Mouse (Mus musculus) kidney, embryonic 16.5 days (tissue): Measurements from ENCODE around the gene Gpatch2. TPM values are rescaled to one million over a fixed set of nuclear protein-coding genes. Genes with fewer than 3 reads are reported as not detected.

ENCODE experiments used
- ATAC-seq: fragments of 200-750 bp; cut with Nextera tagmentation; 2 replicates; pipeline ENCODE4 v1.8.0; 2017; ENCODE audit warnings: moderate TSS enrichment; ENCODE audit not compliant: low FRiP score, low TSS enrichment
- H3K27ac ChIP-seq: fragments of 300-500 bp; sonication (generic); 2 replicates; pipeline ENCODE4 v1.5.1; 2014; ENCODE audit warnings: low read length
- H3K27me3 ChIP-seq: fragments of 300-500 bp; sonication (generic); 2 replicates; pipeline ENCODE4 v1.6.1; 2014; ENCODE audit warnings: low read length, control low read depth, mixed read lengths; ENCODE audit not compliant: insufficient read depth
- H3K36me3 ChIP-seq: fragments of 300-500 bp; sonication (generic); 2 replicates; pipeline ENCODE4 v1.6.1; 2014; ENCODE audit warnings: low read length, control low read depth, mixed read lengths; ENCODE audit not compliant: insufficient read depth
- H3K4me1 ChIP-seq: fragments of 300-500 bp; sonication (generic); 2 replicates; pipeline ENCODE4 v1.6.1; 2014; ENCODE audit warnings: low read length, control low read depth, mixed read lengths; ENCODE audit not compliant: insufficient read depth
- H3K4me2 ChIP-seq: fragments of 300-500 bp; sonication (generic); replicated peaks from 2 replicates; pipeline ENCODE4 v1.6.1; 2014; ENCODE audit warnings: low read depth, low read length
- H3K4me3 ChIP-seq: fragments of 300-500 bp; sonication (generic); 2 replicates; pipeline ENCODE4 v1.5.1; 2014; ENCODE audit warnings: mild to moderate bottlenecking, low read length
- H3K9ac ChIP-seq: fragments of 300-500 bp; sonication (generic); replicated peaks from 2 replicates; pipeline ENCODE4 v1.6.1; 2014; ENCODE audit warnings: low read length
- H3K9me3 ChIP-seq: fragments of 300-500 bp; sonication (generic); 2 replicates; pipeline ENCODE4 v1.6.1; 2016; ENCODE audit warnings: low read length, control low read depth
- WGBS: fragments of 180-500 bp; shearing (Covaris S2); extraction: QIAGEN DNeasy Blood & Tissue Kit; methylation state at CpG from one replicate; pipeline ENCODE4 v1.1.7; 2014; 5-methylcytosine and 5-hydroxymethylcytosine counted together
- polyA plus RNA-seq: library from polyadenylated mRNA; unstranded; fragments of >200 nt; fragmentation: Nextera tagmentation; extraction: Ambion mirVana; gene quantifications from 2 replicates; pipeline ENCODE4 v1.2.1, GENCODE M21; 2015

Gene Gpatch2
- polyA plus RNA-seq, 1 experiment from 2014 or later: 19.9 TPM

DNA sequence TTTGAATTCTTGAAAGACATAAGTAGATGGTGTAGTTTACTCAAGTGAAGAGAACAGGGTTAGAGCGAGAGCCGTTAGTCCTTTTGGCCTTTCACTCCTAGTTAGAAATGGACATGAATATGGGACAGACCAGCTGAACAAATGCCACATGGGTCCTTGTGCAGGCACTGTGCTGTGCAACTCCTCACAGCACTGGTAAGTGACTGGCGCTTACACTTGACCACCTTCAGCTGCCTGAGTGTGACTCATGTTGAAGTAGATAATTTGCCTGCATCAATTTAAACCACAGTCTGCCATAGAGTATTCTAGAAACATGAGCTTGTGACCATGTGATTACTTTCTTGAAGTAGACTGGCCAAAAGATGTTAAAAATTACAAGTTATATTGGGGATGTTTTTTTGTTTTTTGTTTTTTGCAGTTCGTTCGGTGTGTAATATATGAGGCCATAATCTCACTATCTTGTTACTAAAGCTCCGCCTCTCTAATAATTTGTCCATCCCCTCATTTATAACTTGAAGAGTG lies 79.8 kb downstream of the Gpatch2 start:
- WGBS: 94% methylated on average over 6 of the region's 6 CpGs
- H3K9me3 ChIP-seq: no peaks in the 10 kb centered on the region
- ATAC-seq: no peak
- no peaks in the 10 kb centered on the region for H3K27me3 ChIP-seq
- peaks cover 2% of the 10 kb centered on the region for H3K4me1 ChIP-seq
- H3K4me3 ChIP-seq: no peak overlapping the region
- H3K36me3 ChIP-seq: no peaks in the 10 kb centered on the region
- no peak overlapping the region for H3K27ac ChIP-seq
- H3K4me2 ChIP-seq: no peak overlapping the region
- no peak overlapping the region for H3K9ac ChIP-seq

DNA sequence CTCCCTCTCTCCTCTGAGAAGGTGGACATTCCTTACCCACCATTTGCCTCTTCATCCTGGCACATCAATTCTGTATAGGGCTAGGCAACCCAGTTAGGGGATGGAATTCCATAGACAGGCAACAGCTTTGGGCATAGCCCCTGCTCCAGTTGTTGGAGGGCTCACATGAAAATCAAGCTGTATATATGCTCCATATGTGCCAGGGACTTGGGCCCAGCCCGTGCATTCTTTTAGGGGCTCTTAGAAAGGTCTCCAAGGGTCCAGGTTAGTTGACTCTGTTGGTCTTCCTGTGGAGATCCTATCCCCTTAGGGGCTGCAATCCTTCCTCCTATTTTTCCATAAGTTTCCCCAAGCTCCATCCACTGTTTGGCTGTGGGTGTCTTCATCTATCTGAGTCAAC lies 80.4 kb downstream of the Gpatch2 start:
- Histone ChIP-seq H3K4me2 (no peak overlapping the region), H3K36me3 (no peaks in the 10 kb centered on the region), H3K27ac (no peak overlapping the region), H3K4me1 (peaks cover 8% of the 10 kb centered on the region), H3K9me3 (no peaks in the 10 kb centered on the region), H3K27me3 (no peaks in the 10 kb centered on the region), H3K4me3 (no peak overlapping the region), H3K9ac (no peak overlapping the region)
- ATAC-seq: no peak
- 82% methylated on average over 1 of the region's 1 CpGs for WGBS

DNA sequence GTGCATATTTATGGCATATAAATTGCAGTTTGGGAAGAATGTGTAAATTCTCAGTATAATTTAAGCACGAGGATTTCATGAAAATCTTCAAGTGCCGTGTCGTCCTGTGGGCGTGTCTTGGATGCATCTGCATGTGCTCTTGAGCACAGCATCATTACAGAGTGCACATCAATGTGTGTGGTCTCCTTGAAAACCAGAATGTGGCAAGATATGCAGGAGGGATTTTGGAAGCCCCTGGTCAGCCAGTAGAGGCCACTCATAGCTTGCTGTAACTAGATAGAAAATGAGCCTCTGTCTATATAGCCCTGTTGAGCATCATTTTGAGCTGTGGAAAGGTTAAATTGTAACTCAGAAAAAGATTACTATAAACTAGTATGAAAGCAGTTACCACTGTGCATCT lies 83.9 kb downstream of the Gpatch2 start:
- H3K27me3 ChIP-seq: no peaks in the 10 kb centered on the region
- no peak overlapping the region for H3K27ac ChIP-seq
- H3K9me3 ChIP-seq: no peaks in the 10 kb centered on the region
- peaks cover 14% of the 10 kb centered on the region for H3K4me1 ChIP-seq
- H3K36me3 ChIP-seq: no peaks in the 10 kb centered on the region
- no peak overlapping the region for H3K4me2 ChIP-seq
- ATAC-seq: no peak; the same call in 1 of the 2 replicates
- no peak overlapping the region for H3K9ac ChIP-seq
- no peak overlapping the region for H3K4me3 ChIP-seq
- 78% methylated on average over 4 of the region's 4 CpGs for WGBS

DNA sequence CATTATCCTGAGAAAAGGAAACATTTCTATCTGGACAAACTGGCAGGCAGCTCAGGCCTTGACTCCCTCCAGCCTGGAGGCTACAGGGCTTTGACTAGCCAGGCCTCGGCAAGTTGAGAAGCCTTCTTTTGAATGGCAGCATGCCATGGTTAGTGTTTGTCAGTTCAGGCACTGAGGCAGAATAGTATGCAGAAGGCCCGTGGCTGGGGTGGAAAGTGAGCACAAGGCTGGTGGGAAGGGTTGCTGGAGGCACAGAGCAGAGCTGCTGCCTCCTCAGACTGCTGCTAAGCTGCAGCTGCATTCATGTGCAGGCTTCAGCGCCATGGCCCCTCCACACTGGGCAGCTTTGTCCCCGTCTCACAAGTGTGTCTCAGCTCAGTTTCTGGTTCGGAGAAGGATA lies 85.3 kb downstream of the Gpatch2 start:
- no peaks in the 10 kb centered on the region for H3K36me3 ChIP-seq
- H3K4me1 ChIP-seq: peaks cover 14% of the 10 kb centered on the region
- H3K27ac ChIP-seq: peak overlapping the region; percentile 37; the same call in 1 of the 2 replicates
- no peaks in the 10 kb centered on the region for H3K9me3 ChIP-seq
- no peaks in the 10 kb centered on the region for H3K27me3 ChIP-seq
- H3K4me3 ChIP-seq: no peak overlapping the region
- ATAC-seq: peak; percentile 31; the same call in 1 of the 2 replicates
- no peak overlapping the region for H3K4me2 ChIP-seq
- 46% methylated on average over 5 of the region's 5 CpGs for WGBS
- H3K9ac ChIP-seq: no peak overlapping the region

DNA sequence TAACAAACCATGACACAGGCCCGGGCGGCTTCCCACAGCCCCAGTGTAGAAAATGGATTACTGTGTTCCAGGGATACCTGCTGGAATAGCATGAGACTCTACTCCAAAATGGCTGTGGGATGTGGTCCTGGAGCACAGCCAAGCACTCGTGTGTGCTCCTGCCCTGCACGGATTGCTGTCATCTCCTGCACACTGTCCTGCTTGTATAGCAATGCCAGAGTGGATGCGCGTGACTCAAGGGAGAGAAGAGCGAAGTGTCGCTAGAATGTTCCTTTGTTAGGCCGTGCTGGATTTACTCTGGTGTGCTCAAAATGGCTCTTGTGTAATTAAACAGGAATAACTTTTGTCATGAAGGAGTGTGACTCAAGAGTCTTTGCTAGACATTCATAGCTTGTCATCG lies 87.9 kb downstream of the Gpatch2 start:
- 90% methylated on average over 10 of the region's 10 CpGs for WGBS
- Histone ChIP-seq H3K27ac (no peak overlapping the region), H3K27me3 (no peaks in the 10 kb centered on the region), H3K4me1 (peaks cover 14% of the 10 kb centered on the region), H3K36me3 (no peaks in the 10 kb centered on the region), H3K9ac (no peak overlapping the region), H3K4me3 (no peak overlapping the region), H3K4me2 (no peak overlapping the region), H3K9me3 (no peaks in the 10 kb centered on the region)
- no peak for ATAC-seq

DNA sequence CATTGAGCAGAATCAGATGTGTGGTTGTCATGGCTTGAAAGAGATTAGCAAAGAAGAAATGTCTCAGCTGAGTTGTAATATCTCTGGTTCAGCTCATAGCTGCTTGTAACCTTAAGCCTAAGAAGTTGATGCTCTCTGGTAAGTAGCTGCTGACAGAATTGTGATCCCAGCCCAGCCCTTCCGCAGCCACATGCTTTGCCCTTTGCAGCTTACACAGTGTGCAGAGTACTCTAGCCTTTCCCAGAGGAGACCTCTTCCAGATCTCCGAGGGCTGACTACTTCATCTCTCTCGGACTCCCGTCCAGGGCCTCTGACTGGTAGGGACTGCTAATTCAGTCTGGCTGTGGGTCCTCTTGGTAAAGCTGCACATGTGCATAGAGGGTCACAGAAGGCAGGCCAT lies 92.0 kb downstream of the Gpatch2 start:
- Histone ChIP-seq H3K9ac (no peak overlapping the region), H3K36me3 (no peaks in the 10 kb centered on the region), H3K4me2 (no peak overlapping the region), H3K27ac (no peak overlapping the region), H3K27me3 (no peaks in the 10 kb centered on the region), H3K9me3 (no peaks in the 10 kb centered on the region), H3K4me1 (no peaks in the 10 kb centered on the region), H3K4me3 (no peak overlapping the region)
- ATAC-seq: no peak
- 94% methylated on average over 4 of the region's 4 CpGs for WGBS

DNA sequence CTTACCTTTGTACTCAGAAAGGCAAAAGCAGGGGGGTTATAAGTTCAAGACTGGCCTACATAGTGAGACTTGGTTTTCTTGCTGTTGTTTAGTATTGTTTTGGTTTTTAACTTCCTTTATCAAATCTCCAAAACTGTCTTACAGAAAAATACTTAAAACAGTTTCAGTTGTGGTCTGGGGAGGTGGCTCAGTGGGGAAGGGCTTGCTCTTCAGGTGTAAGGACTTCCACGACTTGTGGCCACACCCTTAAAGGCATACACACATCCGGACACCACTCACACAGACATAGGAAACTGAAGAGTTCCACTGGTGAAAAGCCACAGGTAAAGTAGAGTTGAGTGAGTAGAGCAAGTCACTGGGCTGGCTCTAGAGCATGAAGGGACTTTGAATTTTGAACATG lies 93.2 kb downstream of the Gpatch2 start:
- WGBS: 81% methylated on average over 2 of the region's 2 CpGs
- no peak for ATAC-seq
- no peaks in the 10 kb centered on the region for H3K27me3 ChIP-seq
- H3K9ac ChIP-seq: no peak overlapping the region
- no peak overlapping the region for H3K4me2 ChIP-seq
- H3K27ac ChIP-seq: no peak overlapping the region
- no peaks in the 10 kb centered on the region for H3K4me1 ChIP-seq
- no peaks in the 10 kb centered on the region for H3K9me3 ChIP-seq
- no peaks in the 10 kb centered on the region for H3K36me3 ChIP-seq
- H3K4me3 ChIP-seq: no peak overlapping the region

DNA sequence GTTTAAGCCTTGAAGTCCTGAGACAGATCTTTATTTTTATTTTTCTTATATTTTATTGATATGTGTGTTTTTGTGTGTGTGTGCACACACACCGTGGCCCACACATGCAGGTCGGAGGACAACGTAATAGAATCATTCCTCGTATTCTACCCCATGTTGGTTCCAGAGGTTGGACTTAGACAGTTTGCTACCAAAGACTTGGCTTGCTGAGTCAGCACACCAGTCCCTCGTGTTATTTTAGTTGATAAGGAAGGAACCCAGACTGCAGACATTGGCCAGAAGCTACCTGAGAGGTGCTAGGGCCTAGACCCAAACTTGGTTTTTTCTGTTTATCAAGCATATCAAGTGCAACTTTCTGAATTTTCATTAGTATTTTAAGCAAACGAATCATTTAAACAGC lies 95.8 kb downstream of the Gpatch2 start:
- H3K9me3 ChIP-seq: no peaks in the 10 kb centered on the region
- ATAC-seq: no peak
- no peak overlapping the region for H3K4me2 ChIP-seq
- WGBS: 81% methylated on average over 6 of the region's 6 CpGs
- no peak overlapping the region for H3K27ac ChIP-seq
- no peaks in the 10 kb centered on the region for H3K27me3 ChIP-seq
- no peaks in the 10 kb centered on the region for H3K36me3 ChIP-seq
- H3K4me1 ChIP-seq: no peaks in the 10 kb centered on the region
- H3K9ac ChIP-seq: no peak overlapping the region
- H3K4me3 ChIP-seq: no peak overlapping the region

DNA sequence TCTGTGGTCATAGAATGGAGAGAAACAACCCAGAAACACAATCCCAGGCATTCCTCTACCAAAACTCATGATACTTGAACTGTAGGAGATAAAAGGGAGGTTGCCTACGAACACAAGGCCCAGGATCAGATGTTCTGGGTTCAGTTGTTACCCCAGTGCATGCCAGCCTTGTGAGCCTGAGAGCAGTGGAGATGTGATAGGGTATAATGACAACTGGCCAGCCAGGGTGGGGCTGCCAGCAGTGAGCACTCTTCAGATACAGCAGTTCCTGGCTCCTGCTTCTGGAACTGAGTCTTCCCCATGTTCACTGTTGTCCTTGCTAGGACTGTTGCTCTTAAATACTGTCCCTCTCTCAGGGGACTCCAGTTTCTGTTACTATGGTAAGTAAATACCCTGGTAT lies 98.0 kb downstream of the Gpatch2 start:
- WGBS: 80% methylated on average over 1 of the region's 1 CpGs
- ATAC-seq: no peak
- Histone ChIP-seq H3K9ac (no peak overlapping the region), H3K4me1 (no peaks in the 10 kb centered on the region), H3K4me3 (no peak overlapping the region), H3K27me3 (no peaks in the 10 kb centered on the region), H3K36me3 (no peaks in the 10 kb centered on the region), H3K4me2 (no peak overlapping the region), H3K9me3 (no peaks in the 10 kb centered on the region), H3K27ac (no peak overlapping the region)

DNA sequence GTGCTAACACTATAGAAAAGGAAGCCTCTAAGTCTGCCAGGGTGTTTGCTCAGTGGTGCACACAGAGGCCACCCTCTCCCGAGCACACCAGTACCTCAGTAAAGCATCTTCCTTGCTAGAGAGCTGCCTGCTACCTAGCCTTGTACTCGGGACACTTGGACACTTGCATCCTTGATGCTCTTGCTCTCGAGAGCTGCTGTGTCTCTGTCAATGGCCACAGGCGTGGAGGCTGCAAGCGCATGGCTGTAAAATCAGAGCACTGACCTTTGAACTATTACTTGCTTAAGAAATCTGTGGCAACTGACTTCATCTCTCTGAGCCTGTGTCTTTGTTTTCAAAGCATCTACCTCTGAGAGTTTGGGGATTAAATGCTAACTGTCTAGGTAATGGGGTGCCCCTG lies 98.5 kb downstream of the Gpatch2 start:
- H3K9me3 ChIP-seq: no peaks in the 10 kb centered on the region
- H3K4me3 ChIP-seq: no peak overlapping the region
- 71% methylated on average over 5 of the region's 5 CpGs for WGBS
- no peaks in the 10 kb centered on the region for H3K36me3 ChIP-seq
- no peak for ATAC-seq
- H3K27ac ChIP-seq: no peak overlapping the region
- H3K27me3 ChIP-seq: no peaks in the 10 kb centered on the region
- H3K4me1 ChIP-seq: no peaks in the 10 kb centered on the region
- H3K9ac ChIP-seq: no peak overlapping the region
- no peak overlapping the region for H3K4me2 ChIP-seq
